Mouse (Mus musculus) kidney, adult 2 months (tissue): ENCODE data around the gene Gm7534. TPM values are rescaled to one million over a fixed set of nuclear protein-coding genes. Genes with fewer than 3 reads are reported as not detected.

Experiments
- DNase-seq: peaks from one replicate; pipeline ENCODE4 v3.0.0; 2021
- H3K27ac ChIP-seq: fragments of 200-500 bp; 2 replicates; pipeline ENCODE4 v1.5.1; 2012; ENCODE audit warnings: low read depth, low read length, control low read depth, inconsistent platforms; ENCODE audit not compliant: insufficient read depth
- H3K27me3 ChIP-seq: fragments of 200-500 bp; replicated peaks from 2 replicates; pipeline ENCODE4 v1.6.1; 2012; ENCODE audit warnings: mild to moderate bottlenecking, moderate library complexity, low read length, inconsistent platforms; ENCODE audit not compliant: control insufficient read depth, insufficient read depth
- H3K36me3 ChIP-seq: fragments of 200-500 bp; 2 replicates; pipeline ENCODE4 v1.6.1; 2012; ENCODE audit warnings: mild to moderate bottlenecking, moderate library complexity, low read length, inconsistent platforms; ENCODE audit not compliant: control insufficient read depth, insufficient read depth
- H3K4me1 ChIP-seq: fragments of 200-500 bp; 2 replicates; pipeline ENCODE4 v1.6.1; 2011; ENCODE audit warnings: low read length; ENCODE audit not compliant: control insufficient read depth, insufficient read depth
- H3K4me3 ChIP-seq: fragments of 200-500 bp; 2 replicates; pipeline ENCODE4 v1.5.1; 2011; ENCODE audit warnings: mild to moderate bottlenecking, low read depth, low read length, control low read depth; ENCODE audit not compliant: insufficient read depth
- CTCF ChIP-seq: fragments of 200-500 bp; conservative IDR thresholded peaks from 2 replicates; pipeline ENCODE4 v1.5.1; 2011; ENCODE audit warnings: low read depth, mild to moderate bottlenecking, control low read depth, low read length, moderate library complexity, mixed read lengths; ENCODE audit not compliant: insufficient read depth, insufficient read length
- POLR2A ChIP-seq: fragments of 200-500 bp; IDR thresholded peaks from one replicate; pipeline ENCODE4 v1.6.1; 2011; ENCODE audit warnings: low read depth, low read length, control low read depth
- WGBS: fragments of 180-500 bp; shearing (Covaris S2); methylation state at CpG from one replicate; pipeline ENCODE4 v1.1.7; 2018; 5-methylcytosine and 5-hydroxymethylcytosine counted together
- polyA plus RNA-seq: library from polyadenylated mRNA; depleted of rRNA; stranded (reverse); fragments of >200 nt; gene quantifications from 2 replicates; pipeline ENCODE4 v1.2.3, GENCODE M21; 2012; rRNA removed

Gm7534 gene
- not detected in 2 replicates for polyA plus RNA-seq

DNA sequence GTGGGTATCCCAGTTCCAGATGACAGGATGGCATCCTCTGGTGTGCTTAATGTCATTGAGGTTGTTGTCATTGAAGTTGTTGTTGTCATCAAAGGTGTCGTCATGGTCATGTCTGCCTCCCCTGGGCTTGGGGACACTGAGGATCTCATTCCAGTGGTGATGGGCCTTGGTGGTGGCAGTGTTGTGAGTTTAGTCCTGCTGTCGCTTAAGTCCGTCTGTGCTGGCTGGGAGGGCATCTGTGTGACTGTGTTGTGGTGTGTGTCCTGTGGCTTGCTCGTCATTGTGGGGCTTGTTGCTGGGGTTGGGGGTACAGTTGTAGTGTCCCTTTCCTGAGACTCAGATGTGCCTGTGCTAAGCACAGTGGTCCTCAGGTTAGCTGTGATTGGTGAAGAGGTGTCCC, at the start of gene Gm7534:
Gene Gm7534 (minus strand): TSS at position 101 of the 400 bp plus-strand sequence.
- WGBS: 96% methylated on average over 4 of the region's 4 CpGs
- Histone ChIP-seq H3K27ac (no peak within 1 kb of the TSS), H3K4me3 (no peak within 1 kb of the TSS), H3K4me1 (no peaks in the 10 kb centered on the region), H3K27me3 (no peaks in the 10 kb centered on the region), H3K36me3 (no peaks in the 10 kb centered on the region)
- no peak for TF ChIP-seq CTCF
- TF ChIP-seq POLR2A: no peak
- no peak for DNase-seq

DNA sequence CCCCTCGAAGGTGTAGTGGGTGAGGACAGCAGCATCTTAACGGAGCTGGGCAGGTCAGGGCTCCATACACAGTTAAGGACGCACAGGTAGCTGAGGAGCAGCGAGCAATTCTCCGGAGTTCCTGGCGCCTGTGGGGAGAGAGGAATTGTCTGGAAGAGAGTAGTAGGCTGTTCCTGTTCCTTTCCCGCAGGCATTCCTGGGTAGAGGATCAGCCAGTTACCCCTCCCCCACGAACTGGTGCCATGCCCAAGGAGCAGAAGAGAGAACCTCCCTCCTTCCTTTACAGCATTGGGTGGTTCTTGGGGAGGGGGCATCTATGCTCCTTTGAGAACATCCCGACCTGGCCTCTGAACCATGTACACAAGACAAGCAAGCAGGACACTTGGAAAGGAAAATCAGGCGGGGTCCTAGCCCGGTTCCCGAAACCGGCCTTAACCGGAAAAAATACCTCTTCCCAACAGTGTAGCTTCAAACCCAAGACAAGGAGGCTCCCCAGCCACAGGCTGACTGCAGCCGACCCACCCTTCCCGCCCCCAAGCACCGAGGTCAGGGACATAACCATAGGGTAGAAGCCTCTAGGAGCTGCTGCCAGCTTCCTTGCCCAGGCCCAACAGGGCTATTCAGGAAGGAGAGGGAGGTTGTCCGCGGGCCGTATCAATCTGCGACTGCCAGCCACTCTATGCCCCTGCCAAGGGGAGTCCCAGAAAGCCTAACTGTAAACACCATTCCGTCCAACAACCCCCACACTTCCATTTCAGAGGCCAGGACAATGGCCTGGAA, 49.5 kb upstream of the Gm7534 start:
- WGBS: 29% methylated on average over 22 of the region's 22 CpGs
- Histone ChIP-seq H3K4me1 (peaks cover 10% of the 10 kb centered on the region; the same call in 1 of the 2 replicates), H3K4me3 (peak overlapping the region; percentile 64), H3K36me3 (no peaks in the 10 kb centered on the region), H3K27ac (peak overlapping the region; percentile 57), H3K27me3 (peaks cover 6% of the 10 kb centered on the region)
- peak; percentile 61 for DNase-seq
- TF ChIP-seq POLR2A: no peak
- no peak for TF ChIP-seq CTCF

DNA sequence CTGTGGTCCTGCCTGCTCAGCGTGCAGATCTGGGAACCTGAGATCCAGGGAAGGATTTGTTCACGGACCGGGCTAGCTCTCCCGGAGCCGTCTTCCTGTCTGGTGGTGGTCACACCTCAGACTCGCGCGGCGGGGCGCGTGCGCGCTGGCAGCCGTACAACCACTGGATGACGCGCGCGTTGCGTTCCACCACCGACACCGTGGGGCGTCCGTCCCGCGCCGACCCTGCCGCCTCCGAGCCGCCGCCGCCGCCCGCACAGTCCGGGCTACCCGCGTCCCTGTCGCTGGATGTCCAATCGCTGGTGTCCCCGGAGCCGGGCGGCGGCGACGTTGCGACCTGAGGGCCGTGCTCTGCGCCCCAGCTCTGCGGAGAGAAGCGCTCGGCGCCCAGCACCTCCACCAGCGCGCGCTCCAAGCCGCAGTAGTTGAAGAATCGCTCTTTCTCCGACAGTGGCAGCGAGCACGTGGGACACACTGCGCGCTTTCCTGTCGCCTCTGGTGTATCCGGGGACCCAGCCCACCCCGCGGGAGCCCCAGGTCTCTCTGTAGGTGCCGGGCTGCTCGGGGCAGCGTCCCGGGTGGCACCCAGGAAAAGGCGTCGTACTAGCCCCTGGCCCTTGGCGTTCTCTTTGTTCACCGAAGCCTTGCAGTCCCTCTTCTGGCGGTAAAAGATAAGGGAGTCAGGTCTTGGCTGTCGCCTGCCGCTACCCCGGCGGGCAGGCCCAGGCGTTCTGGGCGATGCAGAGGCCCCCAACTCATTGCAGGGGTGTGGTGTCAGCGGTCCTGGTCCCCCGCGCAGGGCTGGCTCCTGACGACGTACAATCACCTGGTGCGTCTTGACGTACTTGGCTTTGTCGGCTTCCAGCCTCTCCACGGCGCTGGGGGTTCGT, 48.7 kb upstream of the Gm7534 start:
- DNase-seq: peak; percentile 43
- TF ChIP-seq POLR2A (no peak), CTCF (no peak)
- peaks cover 10% of the 10 kb centered on the region; the same call in 1 of the 2 replicates for H3K4me1 ChIP-seq
- WGBS: 3% methylated on average over 91 of the region's 91 CpGs
- H3K36me3 ChIP-seq: no peaks in the 10 kb centered on the region
- peak overlapping the region; percentile 64 for H3K4me3 ChIP-seq
- peaks cover 6% of the 10 kb centered on the region for H3K27me3 ChIP-seq
- H3K27ac ChIP-seq: peak overlapping the region; percentile 57

DNA sequence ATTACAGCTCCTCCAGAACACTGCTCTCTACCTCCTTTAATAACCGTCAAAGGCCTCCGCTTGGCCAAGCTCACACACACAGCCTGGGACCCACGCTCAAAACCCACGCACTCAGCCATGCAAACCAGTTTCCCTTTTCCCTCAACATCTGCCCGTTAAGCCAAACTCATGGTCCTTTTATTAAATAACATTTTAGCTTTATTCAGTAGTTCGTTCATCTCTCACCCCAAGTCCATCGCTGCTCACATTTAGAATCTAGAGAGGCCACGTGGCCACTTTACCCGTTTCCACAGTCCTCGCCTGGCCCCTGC, 48.1 kb upstream of the Gm7534 start:
- Histone ChIP-seq H3K4me1 (peaks cover 10% of the 10 kb centered on the region; the same call in 1 of the 2 replicates), H3K4me3 (peak overlapping the region; percentile 64), H3K36me3 (no peaks in the 10 kb centered on the region), H3K27me3 (peaks cover 6% of the 10 kb centered on the region), H3K27ac (no peak overlapping the region)
- no peak for DNase-seq
- TF ChIP-seq POLR2A (no peak), CTCF (no peak)
- 20% methylated on average over 10 of the region's 10 CpGs for WGBS

DNA sequence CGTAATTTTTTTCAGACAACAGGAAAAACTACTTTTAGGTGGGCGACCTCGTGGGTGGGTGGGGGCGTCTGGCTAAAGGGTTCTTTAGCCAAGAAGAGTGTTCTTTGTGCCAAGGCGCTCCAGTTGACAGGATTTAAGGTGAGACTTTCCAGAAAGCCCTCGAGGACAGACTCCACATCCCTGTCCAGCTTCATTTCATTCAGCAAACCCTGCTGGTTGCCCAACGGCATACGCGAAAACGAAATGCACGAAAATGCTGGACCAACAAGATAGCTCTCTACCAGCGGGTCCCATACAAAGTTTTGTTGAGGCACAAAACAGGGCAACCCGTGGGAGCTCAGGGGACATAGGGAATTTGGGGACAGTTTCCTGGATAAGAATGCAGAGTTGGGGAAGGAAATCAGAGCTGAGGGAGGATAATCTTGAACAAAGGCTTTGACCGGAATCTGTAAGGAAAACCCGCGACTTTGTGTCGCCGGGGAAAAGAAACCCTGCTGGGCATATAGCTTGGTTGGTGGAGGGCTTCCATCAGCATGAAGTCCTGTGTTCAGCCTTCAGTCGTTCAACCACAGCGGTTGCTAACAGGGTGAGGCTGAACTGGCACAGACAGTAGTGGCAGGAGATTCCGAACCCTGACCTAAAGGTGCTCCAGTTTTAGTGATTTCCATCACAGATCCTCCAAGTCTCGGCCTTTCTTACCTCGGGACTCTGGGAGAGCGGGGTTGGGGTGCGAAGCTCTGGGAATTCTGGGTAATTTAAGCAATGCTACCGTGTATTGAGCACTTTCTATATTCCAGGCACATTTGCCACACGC, 47.5 kb upstream of the Gm7534 start:
- TF ChIP-seq CTCF (no peak), POLR2A (no peak)
- WGBS: 21% methylated on average over 27 of the region's 27 CpGs
- DNase-seq: no peak
- H3K4me3 ChIP-seq: peak overlapping the region; percentile 25; the same call in 1 of the 2 replicates
- H3K36me3 ChIP-seq: no peaks in the 10 kb centered on the region
- H3K4me1 ChIP-seq: peaks cover 14% of the 10 kb centered on the region; the same call in 1 of the 2 replicates
- no peak overlapping the region for H3K27ac ChIP-seq
- H3K27me3 ChIP-seq: peaks cover 6% of the 10 kb centered on the region

DNA sequence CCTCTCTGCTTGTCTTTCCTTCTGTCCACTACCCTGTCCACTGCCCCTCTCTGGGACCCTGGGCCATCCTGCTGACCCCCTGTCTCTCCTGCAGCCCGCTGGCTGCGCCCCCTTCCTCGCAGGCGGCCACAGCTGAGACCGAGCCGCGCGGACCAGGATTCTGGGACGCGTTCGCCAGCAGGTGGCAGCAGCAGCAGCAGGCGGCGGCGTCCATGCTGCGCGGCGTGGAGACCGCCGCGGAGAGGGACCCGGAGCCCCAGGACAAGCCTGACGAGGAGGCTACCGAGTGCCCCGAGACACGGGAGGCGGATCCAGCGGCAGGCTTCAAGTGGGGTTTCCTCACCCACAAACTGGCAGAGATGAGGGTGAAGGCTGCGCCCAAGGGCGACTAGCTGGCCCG, 46.8 kb upstream of the Gm7534 start:
- 3% methylated on average over 30 of the region's 30 CpGs for WGBS
- peaks cover 11% of the 10 kb centered on the region; the same call in 1 of the 2 replicates for H3K4me1 ChIP-seq

More for the DNA sequence above, 46.8 kb upstream of the Gm7534 start:
- peak; percentile 72 for DNase-seq
- Histone ChIP-seq H3K27me3 (peaks cover 6% of the 10 kb centered on the region), H3K36me3 (no peaks in the 10 kb centered on the region), H3K27ac (no peak overlapping the region), H3K4me3 (peak overlapping the region; percentile 25)
- no peak for TF ChIP-seq POLR2A
- peak; percentile 62 for TF ChIP-seq CTCF
